Mouse (Mus musculus): ENCODE measurements at regions not wholly inside any gene's neighbourhood (a gene's known extent, or its start where the extent isn't known, plus 50 kb on each side); places are given as distances from the start of the nearest gene placed in this dataset.

DNA sequence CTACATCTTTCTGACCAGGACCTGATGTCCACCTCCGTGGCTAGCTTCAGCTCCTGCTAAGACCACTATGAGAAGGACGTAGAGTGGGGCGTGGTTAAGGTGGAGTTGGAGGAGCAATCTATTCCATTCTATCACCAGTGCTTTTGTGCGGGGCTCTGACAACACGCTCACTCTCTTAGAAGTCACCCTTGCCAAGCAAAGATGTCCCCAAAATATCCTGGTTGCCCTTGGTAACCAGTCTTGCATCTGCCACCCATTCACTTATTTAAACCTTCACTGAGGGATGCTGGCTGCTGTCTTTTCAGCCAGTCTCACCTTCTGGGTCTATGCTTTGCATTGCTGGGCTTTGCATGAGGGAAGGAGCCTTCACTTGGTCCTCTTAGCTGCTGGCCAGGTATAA is 138.4 kb upstream of the Fam19a5 start:
- no peak for TF ChIP-seq GATA1 (IDR thresholded peaks at IDR 0.05; ENCODE audit: borderline replicate concordance, low read length)
- TF ChIP-seq FLI1 (IDR thresholded peaks at IDR 0.05; ENCODE audit: low read length): no peak
